Mouse (Mus musculus): Measurements from ENCODE around the gene Nxph1.

Nxph1 gene

GRCm38 (mm10) chr6:9133589-9134279, 185.5 kb downstream of the Nxph1 start:
- DNase-seq = no peak

GRCm38 (mm10) chr6:9147966-9148365, 199.7 kb downstream of the Nxph1 start:
- no peak for DNase-seq

- no peak for DNase-seq
These were observed 201.6 kb downstream of the Nxph1 start for GRCm38 (mm10) chr6:9149791-9150190.

GRCm38 (mm10) chr6:9159191-9159590, 211.0 kb downstream of the Nxph1 start:
- no peak for DNase-seq

- no peak for DNase-seq
These were observed 234.2 kb downstream of the Nxph1 start for GRCm38 (mm10) chr6:9182477-9182876.

- DNase-seq = no peak
These were observed 262.5 kb downstream of the Nxph1 start for GRCm38 (mm10) chr6:9210730-9211129.

GRCm38 (mm10) chr6:9220724-9221453, 272.7 kb downstream of the Nxph1 start:
- DNase-seq = no peak

GRCm38 (mm10) chr6:9234802-9235201, 286.6 kb downstream of the Nxph1 start:
- DNase-seq = no peak

GRCm38 (mm10) chr6:9267998-9268397, 319.8 kb downstream of the Nxph1 start:
- no peak for DNase-seq
